11 mouse cellular contexts compared by ENCODE assay signal in the genomic region with DNA sequence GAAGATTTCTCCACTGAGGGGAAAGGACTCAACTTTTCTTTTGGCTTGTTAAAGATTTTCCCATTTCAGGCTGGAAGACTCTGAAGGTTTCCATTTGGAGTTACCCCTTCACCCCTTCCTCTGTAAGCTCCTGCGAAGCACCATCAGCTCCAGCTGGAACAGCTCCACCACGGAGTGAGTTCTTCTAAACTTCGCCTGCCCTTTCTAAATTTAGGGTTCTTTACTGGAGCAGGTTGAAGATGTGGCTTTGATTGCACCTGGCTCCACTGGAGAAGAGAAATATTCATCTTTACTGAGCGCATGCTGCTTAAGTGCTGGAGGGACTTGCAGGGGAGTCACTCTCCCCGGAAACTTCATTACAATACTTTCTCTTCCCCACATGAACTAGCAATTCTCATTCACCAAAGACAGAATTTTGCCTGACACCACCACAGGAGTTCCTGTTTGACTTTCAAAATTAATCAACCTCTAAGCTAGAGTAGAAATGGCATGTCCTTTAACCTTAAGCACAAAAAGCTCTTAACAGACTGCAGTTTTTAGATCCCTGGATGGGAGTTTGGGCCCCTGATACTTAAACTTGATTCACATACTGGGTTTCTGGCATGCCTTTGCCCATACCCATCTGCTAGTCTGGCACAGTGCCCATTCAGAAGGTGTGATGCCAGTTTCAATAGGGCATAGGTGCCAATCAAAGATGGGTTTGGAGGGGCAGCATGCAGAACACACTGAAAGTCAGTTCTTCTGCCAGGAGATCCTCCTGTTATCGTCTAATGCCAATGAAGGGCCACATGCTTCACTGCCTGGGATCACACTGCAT. TPM values are rescaled to one million over a fixed set of nuclear protein-coding genes. Genes with fewer than 3 reads are reported as not detected.
A peak's percentile ranks its signal among the peaks of the same experiment; 100 is the strongest.
DNase-seq lines count a peak whose midpoint lies in the region; ATAC-seq lines count a peak whose summit lies in the region.
"Had no signal": no experiment of that assay in that cellular context is flagged by ENCODE, and none has a peak within 500 bp of the region (broad histone marks: within the 10 kb centered on the region; RNA-seq: fewer than 3 reads in every experiment).

No protein-coding gene starts in this region.

- no peaks in the 10 kb centered on the region for H3K9me3 ChIP-seq in forebrain, embryonic 16.5 days (ENCODE audit: control insufficient read depth, low read length)
- H3K9me3 ChIP-seq in megakaryocyte, embryonic 14.5 days, result no peaks in the 10 kb centered on the region

- intact Hi-C loops in left cerebral cortex, postnatal 4 days (cut with DNase I), result loop anchor here (10.0 kb wide), 1 partner anchor 158 kb away; no protein-coding TSS in a partner anchor
- intact Hi-C loops in left cerebral cortex, postnatal 36 days (cut with DNase I), result no loop called here

- peak; percentile 85 for DNase-seq in left cerebral cortex, postnatal 4 days
- no peak for DNase-seq in left cerebral cortex, postnatal 36 days (ENCODE audit: low spot score in 2 of 2)
- peak; percentile 30 for DNase-seq in cerebellum, adult 11-12 months
- no peak for DNase-seq in kidney, adult 9 months
- no peak for DNase-seq in T-cell, adult 2 months (ENCODE audit: low spot score)
- DNase-seq in adipocyte (ENCODE audit: low spot score), result no peak

- peaks cover 21% of the 10 kb centered on the region for H3K4me1 ChIP-seq in forebrain, embryonic 16.5 days (replicated peaks; ENCODE audit: control insufficient read depth, insufficient read depth, low read length)
- peaks cover 30% of the 10 kb centered on the region for H3K4me1 ChIP-seq in megakaryocyte, embryonic 14.5 days

- no peak overlapping the region for H3K4me3 ChIP-seq in forebrain, embryonic 16.5 days (replicated peaks; ENCODE audit: low read length)
- H3K4me3 ChIP-seq in megakaryocyte, embryonic 14.5 days (replicated peaks), result peak overlapping the region; percentile 34

- H3K27me3 ChIP-seq in forebrain, embryonic 16.5 days (replicated peaks; ENCODE audit: control insufficient read depth, insufficient read depth, low read length), result no peaks in the 10 kb centered on the region
- H3K27me3 ChIP-seq in megakaryocyte, embryonic 14.5 days (replicated peaks), result no peaks in the 10 kb centered on the region

- 58% methylated on average over 6 of the region's 6 CpGs for WGBS in forebrain, embryonic 16.5 days

- H3K36me3 ChIP-seq in forebrain, embryonic 16.5 days (ENCODE audit: control insufficient read depth, insufficient read depth), result no peaks in the 10 kb centered on the region
- H3K36me3 ChIP-seq in megakaryocyte, embryonic 14.5 days (replicated peaks; ENCODE audit: low read length), result peaks cover 63% of the 10 kb centered on the region

- H3K9ac ChIP-seq in forebrain, embryonic 16.5 days (replicated peaks; ENCODE audit: low read depth, low read length), result no peak overlapping the region

- peak overlapping the region; percentile 86 for H3K27ac ChIP-seq in forebrain, embryonic 16.5 days (ENCODE audit: low read length)

- H3K4me2 ChIP-seq in forebrain, embryonic 16.5 days (ENCODE audit: low read length), result 0 out of 2 replicates have a peak overlapping the region, but pooled peaks have one; percentile 16

- peak; percentile 80 for ATAC-seq in forebrain, embryonic 16.5 days

RNA-seq across cellular contexts. Expression of a gene that starts 6.5 kb away (rescaled TPM):
- total RNA-seq in left cerebral cortex, postnatal 4 days (2021), result not detected
- not detected for total RNA-seq in left cerebral cortex, postnatal 36 days (2021)
- not detected in 2 replicates for polyA plus RNA-seq in forebrain, embryonic 16.5 days (2015; fragmentation: Nextera tagmentation; extraction: Ambion mirVana)
- polyA plus RNA-seq in megakaryocyte, embryonic 14.5 days (2012; ENCODE audit: insufficient read depth, low replicate concordance), result not detected in 2 replicates
- total RNA-seq: heart, postnatal 36 days had no signal
- polyA plus RNA-seq: embryonic facial prominence, embryonic 14.5 days; lung, embryonic 16.5 days had no signal

RNA-seq across cellular contexts. Expression of a gene that starts 7.2 kb away (rescaled TPM):
- 1 to 10 TPM; 2.5 to 4.5 TPM for total RNA-seq in left cerebral cortex, postnatal 4 days (2021)
- 1 to 10 TPM; 3.4 to 3.7 TPM for total RNA-seq in left cerebral cortex, postnatal 36 days (2021)
- 7.0 and 7.5 TPM in 2 replicates for polyA plus RNA-seq in forebrain, embryonic 16.5 days (2015; fragmentation: Nextera tagmentation; extraction: Ambion mirVana)
- polyA plus RNA-seq in megakaryocyte, embryonic 14.5 days (2012; ENCODE audit: insufficient read depth, low replicate concordance), result 5.2 and 9.1 TPM in 2 replicates

Comparison
In these comparisons a context has a peak if more than half of its experiments do, and no peak if none do; other contexts are left out.
1. DNase-seq: peak in left cerebral cortex, postnatal 4 days (single experiment) and cerebellum, adult 11-12 months (single experiment); none in left cerebral cortex, postnatal 36 days (0 of 2), kidney, adult 9 months (single experiment), T-cell, adult 2 months (single experiment) and adipocyte (single experiment).